Mouse (Mus musculus): ENCODE results near the gene Hist1h2af.

- TF ChIP-seq POLR2A (IDR thresholded peaks at IDR 0.05; ENCODE audit: borderline replicate concordance, control insufficient read depth, low read depth, low read length) (no peak), CTCF (IDR thresholded peaks at IDR 0.05; ENCODE audit: control insufficient read depth, insufficient read depth, low read length) (no peak)
Measured at GRCm38 (mm10) chr13:23502031-23502567, 31.6 kb upstream of the Hist1h2af start.

All from bone marrow, adult 2 months (tissue).